Mouse (Mus musculus) frontal cortex, adult (tissue): Measurements from ENCODE around the gene Dgcr8.

Experiments used
- ATAC-seq: cut with Nextera tagmentation; 2 replicates; pipeline ENCODE4 v1.9.2; 2017; ENCODE audit warnings: mild to moderate bottlenecking, moderate library complexity, mixed read lengths; ENCODE audit not compliant: low TSS enrichment

Dgcr8 gene

GRCm38 (mm10) chr16:18289067-18289588 lies at the start of gene Dgcr8:
TSS of gene Dgcr8 (minus strand) at chr16:18289246.
- ATAC-seq: peak; percentile 99

DNA sequence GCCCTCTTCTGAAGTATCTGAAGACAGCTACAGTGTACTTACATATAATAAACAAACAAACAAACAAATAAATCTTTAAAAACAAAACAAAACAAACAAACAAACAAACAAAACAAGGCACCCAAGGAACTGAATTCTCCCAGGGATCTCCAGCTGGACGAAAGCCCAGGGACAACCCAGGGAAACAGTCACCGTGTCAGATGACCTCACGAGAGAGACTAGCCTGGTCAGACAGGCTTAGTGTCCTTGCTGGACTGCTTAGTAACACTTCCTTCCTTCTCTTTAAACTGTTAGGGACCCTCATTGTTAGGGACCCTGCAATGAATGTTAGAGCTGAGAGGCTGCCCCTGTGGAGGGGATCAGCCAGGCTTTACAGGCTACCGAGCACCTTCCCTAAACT lies 48.2 kb upstream of the Dgcr8 start:
- no peak for ATAC-seq

GRCm38 (mm10) chr16:18335981-18336380 lies 46.9 kb upstream of the Dgcr8 start:
- no peak for ATAC-seq

DNA sequence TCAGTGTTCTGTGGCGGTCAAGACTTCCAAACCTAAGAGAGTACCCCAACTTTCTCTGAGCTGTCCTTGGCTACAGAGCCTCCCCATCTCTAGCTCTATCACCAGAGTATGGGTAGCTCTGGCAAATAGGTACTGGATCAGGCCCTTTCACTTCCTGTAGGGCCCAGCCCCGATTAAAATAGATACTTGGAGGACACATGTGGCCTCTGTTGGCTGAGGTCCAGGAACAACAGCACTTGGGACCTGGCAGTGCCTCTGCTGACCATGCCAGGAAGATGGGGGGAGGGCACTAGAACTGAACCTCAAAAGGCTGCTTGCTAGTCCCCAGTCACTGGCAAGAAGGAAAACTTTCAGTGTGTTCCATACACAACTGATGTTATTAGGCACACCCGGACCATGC lies 44.9 kb upstream of the Dgcr8 start:
- no peak for ATAC-seq

GRCm38 (mm10) chr16:18328524-18328923 lies 39.5 kb upstream of the Dgcr8 start:
- no peak for ATAC-seq

- ATAC-seq: no peak
These were observed 38.9 kb upstream of the Dgcr8 start for GRCm38 (mm10) chr16:18327936-18328335.

DNA sequence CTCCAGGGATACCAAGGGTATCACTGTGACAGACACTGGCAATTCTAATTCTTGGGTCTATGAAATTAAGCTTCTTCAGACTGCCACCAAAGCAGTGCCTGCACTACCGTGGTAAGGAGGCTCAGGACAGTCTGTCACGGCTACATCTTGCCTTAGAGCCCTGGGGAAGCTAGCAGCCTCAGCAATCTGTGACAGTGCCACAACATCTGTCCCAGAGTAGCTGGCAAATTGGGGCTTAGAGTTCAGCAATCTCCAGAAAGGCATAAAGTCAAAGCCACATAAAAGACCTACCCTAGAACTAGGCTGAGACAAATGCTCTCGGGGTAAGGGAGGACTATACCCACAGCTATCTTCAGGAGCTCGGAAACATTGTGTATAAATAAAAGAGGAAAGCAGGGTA lies 36.7 kb upstream of the Dgcr8 start:
- no peak for ATAC-seq

DNA sequence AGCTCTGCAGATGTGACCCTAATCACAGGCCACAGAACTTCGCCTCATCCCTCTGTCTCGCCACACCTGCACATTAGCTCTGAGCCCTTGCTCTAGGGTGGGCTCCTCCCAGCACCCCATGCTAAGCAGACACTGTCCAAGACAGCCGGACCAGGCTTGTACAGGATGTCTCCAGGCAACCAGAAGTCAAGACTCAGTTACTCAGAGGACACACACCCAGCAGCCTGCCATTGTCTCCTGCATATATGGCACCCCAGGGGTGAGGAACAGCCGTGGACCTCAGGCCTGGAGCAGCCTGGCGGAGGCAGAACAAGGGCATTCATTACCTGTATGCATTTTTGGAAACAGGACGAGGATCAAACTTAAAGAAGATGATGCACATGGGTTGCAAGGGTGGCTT lies 35.0 kb upstream of the Dgcr8 start:
- ATAC-seq: no peak

DNA sequence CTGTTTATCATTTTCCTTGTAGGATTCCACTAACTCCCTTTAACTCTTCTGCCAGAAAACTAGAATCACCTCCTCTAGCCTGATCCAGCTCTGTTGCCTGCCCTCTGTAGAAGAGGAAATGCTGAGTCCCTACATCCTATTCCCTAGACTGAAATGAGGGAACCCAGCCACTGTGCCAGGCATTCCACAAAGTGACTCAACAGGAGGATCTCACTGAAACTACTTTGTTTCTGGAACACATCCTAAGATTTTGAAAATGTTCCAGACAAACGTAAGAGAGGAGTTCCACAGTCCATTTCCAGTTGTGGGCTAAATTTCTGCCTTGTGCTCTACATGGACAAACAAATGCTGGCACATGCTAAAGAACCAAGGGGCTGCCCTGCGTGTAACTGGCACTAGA lies 34.4 kb upstream of the Dgcr8 start:
- no peak for ATAC-seq

- ATAC-seq: no peak
These were observed 32.4 kb upstream of the Dgcr8 start for GRCm38 (mm10) chr16:18321443-18321842.

- ATAC-seq: no peak
These were observed 29.9 kb upstream of the Dgcr8 start for GRCm38 (mm10) chr16:18318992-18319391.

DNA sequence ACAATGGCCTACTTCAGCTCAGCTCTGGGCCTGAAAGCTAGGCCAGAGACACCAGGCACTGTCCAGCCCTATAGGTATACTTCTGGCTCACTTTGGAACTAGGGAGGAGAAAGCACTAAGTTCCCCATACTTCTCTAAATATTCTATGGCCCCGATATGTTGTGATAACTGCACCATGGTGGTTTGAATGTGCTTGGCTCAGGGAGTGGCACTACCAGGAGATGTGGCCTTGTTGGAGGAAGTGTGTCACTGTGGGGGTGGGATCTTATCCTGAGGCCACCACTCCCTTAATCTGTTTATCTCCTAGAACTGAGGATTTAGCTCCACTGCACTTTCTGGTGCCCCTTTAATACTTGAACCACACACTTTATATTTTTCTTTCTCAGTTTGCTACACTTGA lies 19.1 kb upstream of the Dgcr8 start:
- ATAC-seq: no peak

DNA sequence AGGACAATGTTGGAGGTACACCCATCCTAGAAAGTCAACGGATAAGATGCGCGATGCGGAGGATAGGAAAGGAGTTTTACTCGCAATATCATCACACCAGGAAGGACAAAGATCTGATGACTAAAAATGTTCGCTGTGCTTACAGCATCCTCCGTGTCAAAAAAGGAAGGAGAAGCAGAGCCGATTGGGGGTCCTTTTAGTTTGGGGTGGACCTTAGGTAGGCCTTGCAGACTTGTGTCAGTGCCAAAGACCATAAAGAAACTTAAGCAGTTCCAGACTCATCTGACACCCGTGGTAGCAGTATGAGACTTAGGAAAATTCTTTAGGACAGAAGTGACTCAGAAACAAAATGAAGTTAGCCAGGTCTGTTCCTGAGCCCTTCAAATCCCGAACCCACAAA lies 568 bp upstream of the Dgcr8 start:
- ATAC-seq: peak; percentile 1; the same call in 1 of the 2 replicates

- peak; percentile 69 for ATAC-seq
These were observed 425 bp downstream of the Dgcr8 start for GRCm38 (mm10) chr16:18288581-18289061.

- ATAC-seq: no peak
These were observed 880 bp downstream of the Dgcr8 start for GRCm38 (mm10) chr16:18288166-18288565.

- no peak for ATAC-seq
These were observed 13.9 kb downstream of the Dgcr8 start for GRCm38 (mm10) chr16:18275166-18275565.

DNA sequence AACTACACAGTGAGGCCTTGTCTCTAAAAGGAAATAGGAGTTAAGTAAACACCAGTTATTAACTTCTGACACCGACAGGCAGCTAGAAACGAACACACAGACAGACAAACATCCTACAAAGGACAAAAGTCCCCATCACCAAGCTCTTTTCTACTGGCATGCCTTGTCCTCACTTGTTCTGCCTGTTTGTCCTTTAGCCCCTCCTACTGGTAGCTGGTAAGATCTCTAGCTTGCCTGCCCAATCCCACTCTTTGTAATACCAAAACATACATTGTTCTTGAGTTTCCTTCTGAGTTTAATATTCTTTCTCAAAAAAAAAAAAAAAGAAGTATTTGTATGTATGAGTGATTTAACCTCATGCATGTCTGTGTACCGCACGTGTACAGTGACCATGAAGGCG lies 20.9 kb downstream of the Dgcr8 start:
- no peak for ATAC-seq

DNA sequence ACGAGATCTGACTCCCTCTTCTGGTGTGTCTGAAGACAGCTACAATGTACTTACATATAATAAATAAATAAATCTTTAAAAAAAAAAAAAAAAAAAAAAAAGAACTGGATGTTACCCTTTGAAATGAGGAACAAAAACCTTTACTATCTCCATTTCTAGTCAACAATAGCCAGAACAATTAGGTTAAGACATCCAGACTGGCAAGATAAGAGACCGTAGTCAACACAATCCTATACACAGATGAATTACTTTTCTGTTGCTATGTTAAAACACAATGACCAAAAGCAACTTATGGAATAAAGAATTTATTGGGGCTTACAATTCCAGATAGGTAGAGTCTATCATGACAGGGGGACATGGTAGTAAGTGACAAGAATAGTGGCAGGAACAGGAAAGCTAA lies 24.0 kb downstream of the Dgcr8 start:
- ATAC-seq: no peak

DNA sequence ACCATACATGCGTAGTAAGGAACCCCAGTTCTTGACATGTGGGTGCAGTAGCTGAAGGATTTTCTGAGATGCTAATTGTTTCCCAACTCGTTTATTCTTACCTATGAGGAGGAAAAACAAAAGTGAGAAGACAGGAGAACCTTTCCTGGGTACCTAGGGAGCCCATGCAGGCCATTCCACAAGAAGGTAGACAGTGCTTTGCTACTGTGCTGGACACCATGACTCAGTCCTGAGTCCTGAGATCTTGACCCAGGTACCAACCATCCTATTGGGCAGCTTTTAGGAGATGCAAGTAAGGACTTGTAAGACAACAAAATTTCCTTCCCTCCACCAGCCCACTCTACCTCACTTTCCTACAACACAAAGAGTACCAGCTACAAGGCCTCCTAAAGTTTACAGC lies 30.8 kb downstream of the Dgcr8 start, which contains the start of gene Gm49776:
Gene Gm49776, minus strand, starts transcription at position 101 of the 400 bp plus-strand sequence.
- no peak for ATAC-seq

DNA sequence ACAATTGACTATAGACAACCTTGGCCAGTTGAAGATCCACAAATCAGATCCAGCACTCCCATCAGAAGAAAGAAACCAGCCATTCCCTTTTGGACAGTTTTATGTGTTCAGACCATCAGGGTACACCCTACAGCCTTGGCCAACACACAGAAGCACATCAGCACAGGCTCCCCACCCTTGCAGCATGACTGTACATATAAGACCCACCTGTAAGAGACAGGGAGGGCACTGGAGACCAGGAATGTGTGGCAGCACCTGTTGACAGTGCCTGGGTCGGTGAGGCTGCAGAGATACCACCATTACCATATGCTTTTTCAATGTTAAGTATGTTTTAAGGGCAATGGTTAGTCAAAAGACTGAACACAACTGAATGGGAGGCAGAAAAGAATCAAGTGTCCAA lies 35.2 kb downstream of the Dgcr8 start:
- ATAC-seq: no peak

DNA sequence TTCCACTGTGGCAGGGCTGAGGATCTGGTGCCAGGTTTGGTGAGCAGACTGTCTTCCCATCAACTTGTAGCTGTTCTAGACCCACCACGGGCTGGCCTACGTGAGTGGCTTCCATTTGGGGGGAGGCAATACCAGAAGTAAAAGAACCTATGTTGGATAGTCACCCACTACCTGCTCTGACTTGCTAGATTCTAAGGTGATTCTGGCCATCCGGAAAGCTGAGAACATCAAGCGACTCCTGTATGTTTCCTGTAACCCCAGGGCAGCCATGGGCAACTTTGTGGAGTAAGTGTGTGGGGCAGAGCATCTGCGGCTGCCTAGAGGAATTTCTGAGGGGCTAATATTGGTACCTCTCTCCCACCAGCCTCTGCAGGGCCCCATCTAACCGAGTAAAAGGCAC lies 36.3 kb downstream of the Dgcr8 start:
- ATAC-seq: no peak

DNA sequence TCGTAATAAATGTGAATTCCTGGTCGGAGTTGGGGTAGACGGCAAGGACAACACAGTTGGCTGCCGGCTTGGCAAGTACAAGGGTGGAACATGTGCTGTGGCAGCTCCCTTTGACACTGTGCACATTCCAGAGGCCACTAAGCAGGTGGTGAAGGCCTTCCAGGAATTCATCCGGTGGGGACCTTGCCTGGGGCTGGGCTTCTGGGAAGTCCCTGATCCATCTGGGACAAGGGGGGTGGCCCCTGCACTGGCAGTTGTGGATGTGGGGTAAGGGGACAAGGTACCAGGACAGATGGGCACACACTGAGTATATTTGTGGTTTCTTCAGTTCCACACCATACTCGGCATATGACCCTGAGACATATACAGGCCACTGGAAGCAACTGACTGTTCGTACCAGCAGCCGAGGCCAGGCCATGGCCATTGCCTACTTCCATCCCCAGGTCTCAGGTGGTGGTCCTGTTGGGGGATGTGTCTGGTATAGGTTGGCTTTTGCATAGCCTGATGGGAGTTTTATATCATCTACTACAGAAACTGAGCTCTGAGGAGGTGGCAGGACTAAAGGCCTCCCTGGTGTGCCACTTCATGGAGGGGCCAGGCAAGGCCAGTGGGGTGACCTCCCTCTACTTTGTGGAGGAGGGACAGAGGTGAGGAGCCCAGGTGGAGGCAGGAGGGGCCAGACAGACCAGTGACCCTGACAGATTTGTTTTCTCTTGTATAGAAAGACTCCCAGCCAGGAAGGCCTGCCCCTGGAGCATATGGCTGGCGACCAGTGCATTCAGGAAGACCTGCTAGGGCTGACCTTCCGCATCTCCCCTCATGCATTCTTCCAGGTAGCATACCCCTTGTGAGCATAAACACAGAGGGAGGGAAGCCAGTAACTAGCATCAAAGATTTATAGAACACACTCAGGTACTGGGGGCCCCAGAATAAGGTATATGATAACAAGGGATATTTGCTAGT lies 37.9 kb downstream of the Dgcr8 start:
- no peak for ATAC-seq

- ATAC-seq: no peak
These were observed 38.8 kb downstream of the Dgcr8 start for GRCm38 (mm10) chr16:18250231-18250630.
